Mouse (Mus musculus) gastrocnemius, adult 8-10 months (tissue): ENCODE data around the gene Fam47e. TPM values are rescaled to one million over a fixed set of nuclear protein-coding genes. Genes with fewer than 3 reads are reported as not detected.
A peak's percentile ranks its signal among the peaks of the same experiment; 100 is the strongest.
"Not testable (repeated sequence)": the region's sequence is repeated elsewhere in the genome, so short reads cannot be mapped to it uniquely, and the experiment has no call there.

Experiments used
- DNase-seq, 2 experiments: peaks; one replicate each; pipeline ENCODE4 v3.0.0; 2022; ENCODE audit warnings: low spot score in 2 of 2
- total RNA-seq, 4 experiments: library from RNA; stranded (reverse); gene quantifications; 2 replicates each; pipeline ENCODE4 v1.2.4; 2022

The Fam47e gene
- not detected for total RNA-seq

- no peak for DNase-seq
Measured at GRCm38 (mm10) chr5:92554891-92555511, at the start of gene Fam47e. TSS of gene Fam47e (plus strand) at chr5:92555069.

GRCm38 (mm10) chr5:92505402-92505865 lies 49.4 kb upstream of the Fam47e start:
- peak; percentile 96 to 97 for DNase-seq

- DNase-seq, result peak; percentile 47 to 56
Measured at GRCm38 (mm10) chr5:92506301-92506729, 48.6 kb upstream of the Fam47e start.

- DNase-seq, result no peak
Measured at GRCm38 (mm10) chr5:92506733-92507132, 48.1 kb upstream of the Fam47e start, which contains the start of gene Scarb2. TSS of gene Scarb2 (minus strand) at chr5:92506833.

- DNase-seq, result no peak
Measured at GRCm38 (mm10) chr5:92508853-92509252, 46.0 kb upstream of the Fam47e start.

- DNase-seq, result no peak
Measured at GRCm38 (mm10) chr5:92511256-92511655, 43.6 kb upstream of the Fam47e start.

GRCm38 (mm10) chr5:92512066-92512465 lies 42.8 kb upstream of the Fam47e start:
- DNase-seq, result no peak

GRCm38 (mm10) chr5:92521131-92521530 lies 33.7 kb upstream of the Fam47e start:
- DNase-seq, result not testable (repeated sequence)

- no peak for DNase-seq
Measured at GRCm38 (mm10) chr5:92524821-92525258, 30.0 kb upstream of the Fam47e start.

GRCm38 (mm10) chr5:92539698-92540097 lies 15.2 kb upstream of the Fam47e start:
- DNase-seq, result no peak

- no peak for DNase-seq
Measured at GRCm38 (mm10) chr5:92552611-92553010, 2.3 kb upstream of the Fam47e start.

- DNase-seq, result no peak
Measured at GRCm38 (mm10) chr5:92553939-92554338, 930 bp upstream of the Fam47e start.

- DNase-seq, result no peak
Measured at GRCm38 (mm10) chr5:92554443-92554842, 426 bp upstream of the Fam47e start.

GRCm38 (mm10) chr5:92555905-92556304 lies 1.0 kb downstream of the Fam47e start:
- DNase-seq, result no peak

- no peak for DNase-seq
Measured at GRCm38 (mm10) chr5:92557508-92557907, 2.6 kb downstream of the Fam47e start.

GRCm38 (mm10) chr5:92560201-92560600 lies 5.3 kb downstream of the Fam47e start:
- no peak for DNase-seq

- DNase-seq, result no peak
Measured at GRCm38 (mm10) chr5:92562002-92562401, 7.1 kb downstream of the Fam47e start.

GRCm38 (mm10) chr5:92571232-92571631 lies 16.4 kb downstream of the Fam47e start:
- DNase-seq, result no peak

GRCm38 (mm10) chr5:92579559-92579958 lies 24.7 kb downstream of the Fam47e start:
- no peak for DNase-seq

GRCm38 (mm10) chr5:92585932-92586331 lies 31.1 kb downstream of the Fam47e start:
- no peak for DNase-seq

GRCm38 (mm10) chr5:92595026-92595425 lies 40.2 kb downstream of the Fam47e start:
- DNase-seq, result peak; percentile 17 to 43

- DNase-seq, result no peak
Measured at GRCm38 (mm10) chr5:92596865-92597264, 42.0 kb downstream of the Fam47e start.

- peak; percentile 59 to 83 for DNase-seq
Measured at GRCm38 (mm10) chr5:92599030-92599429, 44.2 kb downstream of the Fam47e start.
